Mouse (Mus musculus) E14TG2a.4 (cell line): Measurements from ENCODE around the gene Triobp.

Source experiments
- CTCF ChIP-seq: conservative IDR thresholded peaks from 2 replicates; pipeline ENCODE4 v1.5.1; 2014; ENCODE audit warnings: low read length
- POU5F1 ChIP-seq: IDR thresholded peaks from 2 replicates; pipeline ENCODE4 v1.6.1; 2014; ENCODE audit warnings: low read length, borderline replicate concordance

DNA sequence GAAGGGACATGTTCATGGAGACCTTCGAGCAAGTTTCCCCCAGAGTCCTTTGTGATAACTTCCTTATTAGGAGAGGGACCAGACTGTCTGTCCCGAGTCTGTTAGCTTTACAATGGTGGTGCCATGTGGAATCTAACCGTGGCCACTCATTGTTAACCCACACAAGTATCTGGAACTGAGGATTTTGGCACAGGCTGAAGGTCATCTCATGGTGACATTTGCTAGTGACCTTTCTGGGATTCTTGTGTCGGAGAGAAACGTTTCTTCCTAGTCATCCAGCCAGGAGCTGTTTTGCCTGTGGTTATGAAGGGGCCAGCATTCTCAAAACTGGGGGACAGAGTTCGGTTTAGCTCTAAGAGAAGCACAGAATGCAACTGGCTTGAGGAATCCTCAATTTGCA is 24.1 kb downstream of the Triobp start:
- TF ChIP-seq CTCF (no peak), POU5F1 (no peak)
